ENCODE assay signal across 7 mouse cellular contexts in genomic region chr4:139926161-139926561, GRCm38 (mm10). TPM values are rescaled to one million over a fixed set of nuclear protein-coding genes. Genes with fewer than 3 reads are reported as not detected.
DNase-seq lines count a peak whose midpoint lies in the region; ATAC-seq and TF ChIP-seq lines count a peak whose summit lies in the region.

No protein-coding gene starts in this region.

- no peak overlapping the region for H3K9ac ChIP-seq in embryonic facial prominence, embryonic 11.5 days (replicated peaks; ENCODE audit: low read length)
- H3K9ac ChIP-seq in intestine, embryonic 16.5 days (ENCODE audit: low read depth, low read length) = no peak overlapping the region
- peak overlapping the region; percentile 7; the same call in 1 of the 2 replicates for H3K9ac ChIP-seq in midbrain, embryonic 15.5 days
- H3K9ac ChIP-seq in liver, postnatal 0 days (replicated peaks) = no peak overlapping the region

- no peaks in the 10 kb centered on the region for H3K36me3 ChIP-seq in embryonic facial prominence, embryonic 11.5 days (replicated peaks; ENCODE audit: control insufficient read depth, insufficient read depth, low read depth, low read length)
- H3K36me3 ChIP-seq in intestine, embryonic 16.5 days (ENCODE audit: control insufficient read depth, insufficient read depth, low read length) = no peaks in the 10 kb centered on the region
- no peaks in the 10 kb centered on the region for H3K36me3 ChIP-seq in midbrain, embryonic 15.5 days (replicated peaks)
- no peaks in the 10 kb centered on the region for H3K36me3 ChIP-seq in liver, postnatal 0 days (replicated peaks; ENCODE audit: insufficient read depth, low read length)

- H3K27ac ChIP-seq in embryonic facial prominence, embryonic 11.5 days (replicated peaks; ENCODE audit: low read depth, low read length) = no peak overlapping the region
- H3K27ac ChIP-seq in intestine, embryonic 16.5 days (ENCODE audit: low read length) = no peak overlapping the region
- H3K27ac ChIP-seq in midbrain, embryonic 15.5 days = peak overlapping the region; percentile 69
- H3K27ac ChIP-seq in liver, postnatal 0 days (ENCODE audit: low read depth) = no peak overlapping the region

- TF ChIP-seq EP300 in liver, postnatal 0 days (IDR thresholded peaks at IDR 0.05; ENCODE audit: low read depth) = no peak

- H3K4me3 ChIP-seq in embryonic facial prominence, embryonic 11.5 days (ENCODE audit: low read depth, low read length) = peak overlapping the region; percentile 26; the same call in 1 of the 2 replicates
- peak overlapping the region; percentile 10; the same call in 1 of the 2 replicates for H3K4me3 ChIP-seq in intestine, embryonic 16.5 days (ENCODE audit: low read length)
- H3K4me3 ChIP-seq in midbrain, embryonic 15.5 days = peak overlapping the region; percentile 19
- no peak overlapping the region for H3K4me3 ChIP-seq in liver, postnatal 0 days (ENCODE audit: low read depth, low read length)

- 4% methylated on average over 11 of the region's 11 CpGs for WGBS in embryonic facial prominence, embryonic 11.5 days
- WGBS in intestine, embryonic 16.5 days = 5% methylated on average over 11 of the region's 11 CpGs
- WGBS in midbrain, embryonic 15.5 days = 3% methylated on average over 11 of the region's 11 CpGs
- 10% methylated on average over 11 of the region's 11 CpGs for WGBS in liver, postnatal 0 days (ENCODE audit: insufficient replicate concordance)

- DNase-seq in brain, adult 2 months (ENCODE audit: low read depth, low spot score) = peak; percentile 91
- peak; percentile 59 for DNase-seq in embryonic facial prominence, embryonic 11.5 days (ENCODE audit: low spot score)
- no peak for DNase-seq in Muller cell, postnatal 12 days (ENCODE audit: inconsistent ontology term)
- no peak for DNase-seq in liver, postnatal 0 days
- no peak for DNase-seq in adrenal gland, adult 2 months

- peaks cover 2% of the 10 kb centered on the region for H3K27me3 ChIP-seq in embryonic facial prominence, embryonic 11.5 days (ENCODE audit: control insufficient read depth, insufficient read depth, low read length)
- peaks cover 20% of the 10 kb centered on the region for H3K27me3 ChIP-seq in intestine, embryonic 16.5 days (replicated peaks; ENCODE audit: control insufficient read depth, insufficient read depth, low read length)
- no peaks in the 10 kb centered on the region for H3K27me3 ChIP-seq in midbrain, embryonic 15.5 days (replicated peaks)
- peaks cover 20% of the 10 kb centered on the region for H3K27me3 ChIP-seq in liver, postnatal 0 days (ENCODE audit: insufficient read depth, low read length)

- TF ChIP-seq CTCF in liver, postnatal 0 days (IDR thresholded peaks at IDR 0.05; ENCODE audit: low read depth) = no peak

- H3K4me2 ChIP-seq in embryonic facial prominence, embryonic 11.5 days (ENCODE audit: low read depth, low read length) = no peak overlapping the region
- H3K4me2 ChIP-seq in intestine, embryonic 16.5 days (ENCODE audit: low read depth, low read length) = no peak overlapping the region; the same call in 1 of the 2 replicates
- peak overlapping the region; percentile 53 for H3K4me2 ChIP-seq in midbrain, embryonic 15.5 days
- no peak overlapping the region for H3K4me2 ChIP-seq in liver, postnatal 0 days (ENCODE audit: low read depth, low read length)

- ATAC-seq in embryonic facial prominence, embryonic 11.5 days (replicated peaks; ENCODE audit: insufficient number of reproducible peaks, low FRiP score, low TSS enrichment, low read depth) = no peak
- ATAC-seq in intestine, embryonic 16.5 days = no peak
- peak; percentile 67 for ATAC-seq in midbrain, embryonic 15.5 days (replicated peaks)
- ATAC-seq in liver, postnatal 0 days = no peak

- H3K9me3 ChIP-seq in embryonic facial prominence, embryonic 11.5 days (replicated peaks; ENCODE audit: control insufficient read depth, low read length) = no peaks in the 10 kb centered on the region
- no peaks in the 10 kb centered on the region for H3K9me3 ChIP-seq in intestine, embryonic 16.5 days (ENCODE audit: control insufficient read depth, low read length)
- H3K9me3 ChIP-seq in midbrain, embryonic 15.5 days = no peaks in the 10 kb centered on the region
- no peaks in the 10 kb centered on the region for H3K9me3 ChIP-seq in liver, postnatal 0 days (ENCODE audit: low read length)

- no peaks in the 10 kb centered on the region for H3K4me1 ChIP-seq in embryonic facial prominence, embryonic 11.5 days (ENCODE audit: control insufficient read depth, insufficient read depth, low read length)
- no peaks in the 10 kb centered on the region for H3K4me1 ChIP-seq in intestine, embryonic 16.5 days (ENCODE audit: control insufficient read depth, insufficient read depth, low read length)
- peaks cover 25% of the 10 kb centered on the region for H3K4me1 ChIP-seq in midbrain, embryonic 15.5 days
- no peaks in the 10 kb centered on the region for H3K4me1 ChIP-seq in liver, postnatal 0 days (ENCODE audit: insufficient read depth)

RNA-seq across cellular contexts. Expression of gene Klhdc7a, which starts 41.7 kb away (rescaled TPM):
- 0.08 and 0.10 TPM in 2 replicates for polyA plus RNA-seq in embryonic facial prominence, embryonic 11.5 days (2014; fragmentation: Nextera tagmentation; extraction: Ambion mirVana)
- polyA plus RNA-seq in intestine, embryonic 16.5 days (2015; fragmentation: Nextera tagmentation; extraction: Ambion mirVana) = 0.22 and 0.27 TPM in 2 replicates
- 0.74 and 0.78 TPM in 2 replicates for polyA plus RNA-seq in midbrain, embryonic 15.5 days (2015; fragmentation: Nextera tagmentation; extraction: Ambion mirVana)
- polyA plus RNA-seq in liver, postnatal 0 days (2015; fragmentation: Nextera tagmentation; extraction: Ambion mirVana) = 0.65 and 0.67 TPM in 2 replicates
- total RNA-seq in adrenal gland, adult 2 months (2021) = 10 to 100 TPM; 10.2 to 22.0 TPM
- polyA plus RNA-seq in adrenal gland, adult 2 months (2012; rRNA removed) = 15.2 and 25.1 TPM in 2 replicates

Comparison
In these comparisons a context has a peak if more than half of its experiments do, and no peak if none do; other contexts are left out.
1. DNase-seq: peak in brain, adult 2 months (single experiment) and embryonic facial prominence, embryonic 11.5 days (single experiment); none in Muller cell, postnatal 12 days (single experiment), liver, postnatal 0 days (single experiment) and adrenal gland, adult 2 months (single experiment).